Mouse (Mus musculus) liver, embryonic 16.5 days (tissue): ENCODE measurements around the gene Dixdc1. TPM values are rescaled to one million over a fixed set of nuclear protein-coding genes. Genes with fewer than 3 reads are reported as not detected.

Experiments
- ATAC-seq: fragments of 200-750 bp; cut with Nextera tagmentation; 2 replicates; pipeline ENCODE4 v1.8.0; 2017; ENCODE audit warnings: low read depth, mild to moderate bottlenecking, moderate number of reproducible peaks, moderate library complexity
- H3K27ac ChIP-seq: fragments of 300-500 bp; sonication (generic); 2 replicates; pipeline ENCODE4 v1.5.1; 2014; ENCODE audit warnings: mild to moderate bottlenecking, low read length
- H3K27me3 ChIP-seq: fragments of 300-500 bp; sonication (generic); 2 replicates; pipeline ENCODE4 v1.6.1; 2014; ENCODE audit warnings: low read depth, low read length, mixed read lengths; ENCODE audit not compliant: control insufficient read depth, insufficient read depth
- H3K36me3 ChIP-seq: fragments of 300-500 bp; sonication (generic); 2 replicates; pipeline ENCODE4 v1.6.1; 2014; ENCODE audit warnings: mild to moderate bottlenecking; ENCODE audit not compliant: control insufficient read depth, insufficient read depth
- H3K4me1 ChIP-seq: fragments of 300-500 bp; sonication (generic); 2 replicates; pipeline ENCODE4 v1.6.1; 2014; ENCODE audit warnings: low read depth, low read length, mixed read lengths; ENCODE audit not compliant: control insufficient read depth
- H3K4me2 ChIP-seq: fragments of 300-500 bp; sonication (generic); 2 replicates; pipeline ENCODE4 v1.6.1; 2014; ENCODE audit warnings: low read depth, low read length, mixed read lengths
- H3K4me3 ChIP-seq: fragments of 300-500 bp; sonication (generic); 2 replicates; pipeline ENCODE4 v1.5.1; 2014; ENCODE audit warnings: low read depth, mild to moderate bottlenecking, low read length
- H3K9ac ChIP-seq: fragments of 300-500 bp; sonication (generic); 2 replicates; pipeline ENCODE4 v1.6.1; 2014; ENCODE audit warnings: low read depth, low read length
- H3K9me3 ChIP-seq: fragments of 300-500 bp; sonication (generic); replicated peaks from 2 replicates; pipeline ENCODE4 v1.6.1; 2016; ENCODE audit warnings: low read length; ENCODE audit not compliant: control insufficient read depth
- WGBS: fragments of 180-500 bp; shearing (Covaris S2); extraction: QIAGEN DNeasy Blood & Tissue Kit; methylation state at CpG from one replicate; pipeline ENCODE4 v1.1.7; 2014; ENCODE audit not compliant: insufficient replicate concordance; 5-methylcytosine and 5-hydroxymethylcytosine counted together
- polyA plus RNA-seq: library from polyadenylated mRNA; unstranded; fragments of >200 nt; fragmentation: Nextera tagmentation; extraction: Ambion mirVana; gene quantifications from 2 replicates; pipeline ENCODE4 v1.2.1, GENCODE M21; 2015

Gene Dixdc1
- 2.2 and 2.7 TPM in 2 replicates for polyA plus RNA-seq

DNA sequence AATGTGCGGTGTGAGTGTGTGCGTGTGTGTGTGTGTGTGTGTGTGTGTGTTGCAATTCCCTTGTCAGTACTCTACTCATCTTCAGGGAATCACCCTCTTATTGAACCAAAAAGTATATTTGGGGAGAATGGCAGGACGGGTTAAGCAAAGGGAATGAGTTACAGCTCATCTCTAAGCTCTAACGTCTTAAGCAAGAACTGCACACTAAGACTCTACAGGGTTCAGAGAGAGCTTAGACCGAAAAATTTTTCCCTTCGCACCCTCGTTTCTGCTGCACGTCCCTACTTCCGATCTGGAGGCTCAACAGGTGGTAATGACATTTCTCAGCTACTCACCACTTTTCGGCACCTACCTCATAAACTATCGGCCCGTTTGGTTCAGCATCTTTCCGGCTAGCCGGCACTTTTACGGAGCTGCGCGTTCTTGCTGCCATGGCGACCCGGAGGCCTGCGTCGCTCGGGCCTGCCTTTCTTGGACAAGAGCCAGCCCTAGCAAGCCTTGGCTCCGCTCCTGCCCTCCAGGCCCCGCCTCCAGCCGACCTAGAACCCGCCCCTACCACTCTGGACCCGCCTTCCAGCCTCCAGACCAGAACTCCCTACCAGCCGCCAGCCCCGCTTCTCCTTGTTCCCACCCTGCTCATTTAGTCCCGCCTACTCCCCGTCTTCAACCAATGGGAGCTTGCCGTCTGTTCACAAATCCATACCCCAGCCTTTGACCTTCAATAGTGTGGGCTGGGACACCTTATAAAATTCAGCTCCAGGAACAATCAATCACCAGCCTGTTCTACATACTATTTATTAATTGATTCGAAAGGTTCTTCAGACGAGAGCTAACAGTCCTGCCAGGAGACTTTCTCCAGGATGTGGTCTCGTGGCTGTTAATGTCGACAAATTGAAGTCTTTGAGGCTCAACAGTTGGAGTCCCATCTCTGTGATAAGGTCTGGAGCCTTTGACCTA lies at the start of gene Dixdc1:
Dixdc1 (minus strand) TSS at position 604 of the 957 bp plus-strand sequence.
- Histone ChIP-seq H3K4me1 (peaks cover 12% of the 10 kb centered on the region), H3K36me3 (no peaks in the 10 kb centered on the region), H3K4me2 (peak within 1 kb of the TSS; percentile 60), H3K27me3 (no peaks in the 10 kb centered on the region), H3K4me3 (peak within 1 kb of the TSS; percentile 39), H3K27ac (no peak within 1 kb of the TSS), H3K9ac (no peak within 1 kb of the TSS), H3K9me3 (no peaks in the 10 kb centered on the region)
- peak; percentile 99 for ATAC-seq
- 9% methylated on average over 36 of the region's 36 CpGs for WGBS

- no peak for ATAC-seq
- H3K36me3 ChIP-seq = peaks cover 12% of the 10 kb centered on the region
- 60% methylated on average over 2 of the region's 2 CpGs for WGBS
Measured at GRCm38 (mm10) chr9:50782155-50782554, 42.8 kb upstream of the Dixdc1 start.

GRCm38 (mm10) chr9:50776162-50776760 lies 36.9 kb upstream of the Dixdc1 start:
- H3K4me2 ChIP-seq = peak overlapping the region; percentile 98
- no peaks in the 10 kb centered on the region for H3K27me3 ChIP-seq
- peaks cover 21% of the 10 kb centered on the region for H3K4me1 ChIP-seq
- H3K36me3 ChIP-seq = peaks cover 2% of the 10 kb centered on the region; the same call in 1 of the 2 replicates
- 53% methylated on average over 11 of the region's 11 CpGs for WGBS
- no peak for ATAC-seq
- no peak overlapping the region for H3K27ac ChIP-seq
- no peaks in the 10 kb centered on the region for H3K9me3 ChIP-seq
- peak overlapping the region; percentile 95 for H3K9ac ChIP-seq
- peak overlapping the region; percentile 95 for H3K4me3 ChIP-seq

More at GRCm38 (mm10) chr9:50782155-50782554, 42.8 kb upstream of the Dixdc1 start:
- no peaks in the 10 kb centered on the region for H3K9me3 ChIP-seq
- H3K9ac ChIP-seq = no peak overlapping the region
- no peak overlapping the region for H3K4me2 ChIP-seq
- H3K4me3 ChIP-seq = no peak overlapping the region
- H3K27ac ChIP-seq = no peak overlapping the region
- H3K27me3 ChIP-seq = no peaks in the 10 kb centered on the region
- no peaks in the 10 kb centered on the region for H3K4me1 ChIP-seq

- peaks cover 2% of the 10 kb centered on the region; the same call in 1 of the 2 replicates for H3K36me3 ChIP-seq
- peaks cover 21% of the 10 kb centered on the region for H3K4me1 ChIP-seq
- peak overlapping the region; percentile 95 for H3K4me3 ChIP-seq
- under 1% methylated on average over 30 of the region's 30 CpGs for WGBS
- H3K27me3 ChIP-seq = no peaks in the 10 kb centered on the region
- H3K9me3 ChIP-seq = no peaks in the 10 kb centered on the region
- peak overlapping the region; percentile 74; the same call in 1 of the 2 replicates for H3K27ac ChIP-seq
- peak overlapping the region; percentile 98 for H3K4me2 ChIP-seq
- ATAC-seq = 0 out of 2 replicates have a peak, but pooled peaks have one; percentile 22
- H3K9ac ChIP-seq = peak overlapping the region; percentile 95
Measured at GRCm38 (mm10) chr9:50775662-50776126, 36.4 kb upstream of the Dixdc1 start.

GRCm38 (mm10) chr9:50774991-50775612 lies 35.8 kb upstream of the Dixdc1 start, which contains the start of the genes Alg9 and 1110032A03Rik:
Alg9 (plus strand) TSS chr9:50775019.
1110032A03Rik (minus strand) TSS chr9:50775520.
- WGBS = under 1% methylated on average over 46 of the region's 51 CpGs
- Histone ChIP-seq H3K36me3 (peaks cover 2% of the 10 kb centered on the region; the same call in 1 of the 2 replicates), H3K4me2 (peak within 1 kb of the TSS; percentile 98), H3K9ac (peak within 1 kb of the TSS; percentile 95), H3K4me3 (peak within 1 kb of the TSS; percentile 95), H3K4me1 (peaks cover 21% of the 10 kb centered on the region), H3K27me3 (no peaks in the 10 kb centered on the region), H3K27ac (peak within 1 kb of the TSS; percentile 74), H3K9me3 (no peaks in the 10 kb centered on the region)
- ATAC-seq = peak; percentile 70

DNA sequence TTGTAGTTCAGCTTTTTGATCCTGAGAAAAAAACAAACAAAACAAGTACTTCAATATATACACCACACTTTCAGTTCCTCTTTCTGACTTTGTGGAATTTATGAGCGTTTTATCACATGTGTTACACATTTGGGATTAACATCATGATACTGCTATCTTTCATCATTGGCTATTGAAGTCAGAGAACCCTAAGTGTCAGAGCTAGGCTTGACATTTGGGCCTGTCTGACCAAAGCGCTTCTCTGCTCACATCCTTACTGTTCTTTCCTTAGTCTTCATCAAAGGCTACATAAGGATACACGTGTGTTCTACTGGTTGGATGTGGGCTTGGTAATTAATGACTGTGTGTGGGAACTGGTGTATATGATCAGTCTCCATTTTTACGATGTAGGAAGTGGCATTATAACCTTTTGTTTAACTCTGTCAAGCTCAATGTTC lies 34.7 kb upstream of the Dixdc1 start:
- peak overlapping the region; percentile 98 for H3K4me2 ChIP-seq
- H3K36me3 ChIP-seq = peaks cover 2% of the 10 kb centered on the region; the same call in 1 of the 2 replicates
- H3K9ac ChIP-seq = peak overlapping the region; percentile 3
- no peak for ATAC-seq
- no peaks in the 10 kb centered on the region for H3K27me3 ChIP-seq
- 33% methylated on average over 4 of the region's 4 CpGs for WGBS
- H3K4me1 ChIP-seq = peaks cover 27% of the 10 kb centered on the region
- H3K9me3 ChIP-seq = no peaks in the 10 kb centered on the region
- peak overlapping the region; percentile 42 for H3K27ac ChIP-seq
- H3K4me3 ChIP-seq = no peak overlapping the region

DNA sequence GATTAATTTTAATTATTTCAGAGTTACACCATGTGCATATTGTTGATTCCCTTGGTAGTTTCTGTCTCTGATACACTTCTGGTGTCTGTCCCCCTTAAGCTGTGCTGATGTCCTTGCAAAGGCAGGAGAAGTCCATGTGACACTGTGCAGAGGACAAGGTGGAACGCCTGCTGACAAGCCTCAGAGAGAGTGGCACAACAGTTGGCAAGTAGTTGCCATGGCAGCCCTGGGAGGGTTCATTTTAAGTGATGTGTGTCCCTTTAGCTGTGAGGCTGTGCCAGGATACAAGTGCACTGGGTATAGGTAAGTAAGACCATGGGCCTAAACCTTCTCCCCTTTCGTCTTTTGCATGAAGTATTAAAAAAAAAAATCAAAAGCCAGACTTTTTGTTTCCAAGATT lies 30.7 kb upstream of the Dixdc1 start:
- no peak overlapping the region for H3K9ac ChIP-seq
- H3K9me3 ChIP-seq = no peaks in the 10 kb centered on the region
- no peaks in the 10 kb centered on the region for H3K27me3 ChIP-seq
- H3K4me3 ChIP-seq = no peak overlapping the region
- peaks cover 2% of the 10 kb centered on the region; the same call in 1 of the 2 replicates for H3K36me3 ChIP-seq
- peaks cover 26% of the 10 kb centered on the region for H3K4me1 ChIP-seq
- no peak overlapping the region for H3K4me2 ChIP-seq
- 65% methylated on average over 2 of the region's 2 CpGs for WGBS
- no peak for ATAC-seq
- no peak overlapping the region for H3K27ac ChIP-seq
